Mouse (Mus musculus): ENCODE measurements around the gene Ecsit.

DNA sequence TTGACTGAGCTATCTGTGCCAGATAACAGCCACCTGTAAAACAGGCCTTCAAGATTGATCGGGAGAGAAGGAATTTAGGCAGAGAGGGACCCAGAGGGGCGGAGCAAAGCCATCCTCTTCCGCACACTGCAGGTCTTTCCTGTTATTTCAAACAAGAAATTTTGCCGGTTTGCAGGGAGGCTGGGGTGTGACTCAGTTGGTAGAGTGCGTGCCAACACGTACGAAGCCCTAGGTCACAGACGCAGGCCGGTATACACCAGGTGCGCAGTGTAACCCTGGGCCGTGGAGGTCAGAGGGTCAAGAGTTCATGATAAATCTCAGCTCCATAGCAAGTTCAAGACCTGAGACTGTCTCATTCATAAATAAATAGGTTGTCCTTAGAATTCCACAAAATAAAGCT is 47.0 kb upstream of the Ecsit start:
- TF ChIP-seq CTCF (IDR thresholded peaks at IDR 0.05; ENCODE audit: low read depth), result no peak
- no peak for TF ChIP-seq EP300 (optimal IDR thresholded peaks at IDR 0.05)
